Comparison of ENCODE assay signal across 1 mouse cellular context in the genomic region with DNA sequence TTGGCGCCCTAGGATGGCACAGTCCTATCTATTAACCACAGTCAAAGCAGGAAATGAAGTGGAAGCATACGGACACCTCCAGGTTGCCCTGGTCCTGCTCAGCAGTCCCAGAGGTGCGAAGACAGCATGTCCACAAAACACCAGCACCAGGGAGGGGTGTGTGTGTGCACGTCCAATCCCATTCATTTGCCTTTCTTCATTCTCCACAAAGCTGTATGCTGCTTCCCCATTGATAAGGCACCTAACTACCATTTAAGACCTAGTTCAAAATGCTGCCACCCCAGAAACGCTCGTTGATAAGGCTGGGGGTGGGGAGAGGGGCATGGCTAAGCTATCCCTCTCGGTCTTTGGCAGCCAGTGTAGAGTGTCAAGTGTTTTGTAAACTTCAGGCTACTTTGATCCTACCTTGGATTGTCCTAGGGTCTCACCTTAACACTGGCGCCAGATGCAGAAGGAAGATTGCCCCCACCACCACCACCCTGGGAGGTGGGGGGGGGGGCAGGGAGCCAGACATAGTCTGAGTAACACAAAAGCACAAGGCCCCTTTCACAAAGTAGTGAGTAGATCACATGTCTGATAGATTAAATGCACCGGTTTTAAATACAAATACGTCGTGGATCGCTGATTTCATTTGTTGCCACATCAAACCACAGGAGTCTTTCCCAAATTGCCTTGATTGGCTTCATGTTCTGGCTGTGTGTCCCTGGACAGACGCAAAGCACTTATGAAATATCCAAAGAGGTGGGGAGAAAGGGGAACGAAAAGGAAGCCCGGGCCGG.
TF ChIP-seq lines count a peak whose summit lies in the region.

No protein-coding gene starts in this region.

TF ChIP-seq in MEL, 35 proteins besides CTCF, POLR2A, EP300 and RAD21 (continued from another document):
- TF ChIP-seq ZKSCAN1 (IDR thresholded peaks at IDR 0.05; ENCODE audit: low read depth, low read length) (no peak), USF2 (IDR thresholded peaks at IDR 0.05; ENCODE audit: borderline replicate concordance in 1 of 2, insufficient read depth in 1 of 2, low read depth in 1 of 2, low read length in 2 of 2) (no peak), UBTF (IDR thresholded peaks at IDR 0.05; ENCODE audit: borderline replicate concordance, insufficient read depth, low read depth, low read length) (0 out of 2 replicates have a peak, but pooled peaks have one; percentile 32), MEF2A (IDR thresholded peaks at IDR 0.05; ENCODE audit: extremely low read depth, insufficient replicate concordance, low read depth, low read length, poor library complexity, severe bottlenecking) (no peak), ZMIZ1 (IDR thresholded peaks at IDR 0.05; ENCODE audit: low read depth, low read length) (peak; percentile 34; the same call in 1 of the 2 replicates), MAFK (IDR thresholded peaks at IDR 0.05; ENCODE audit: borderline replicate concordance, low read depth, low read length) (no peak), E2F4 (IDR thresholded peaks at IDR 0.05; ENCODE audit: borderline replicate concordance, low read depth, low read length) (peak; percentile 76; the same call in 1 of the 2 replicates), MYC (IDR thresholded peaks at IDR 0.05; ENCODE audit: low read depth, low read length) (peak; percentile 81; the same call in 1 of the 2 replicates), MAZ (IDR thresholded peaks at IDR 0.05; ENCODE audit: low read depth, low read length) (peak; percentile 93), ZC3H11A (IDR thresholded peaks at IDR 0.05; ENCODE audit: low read depth, low read length) (no peak), USF1 (IDR thresholded peaks at IDR 0.05; ENCODE audit: low read depth, low read length) (peak; percentile 52), CHD1 (IDR thresholded peaks at IDR 0.05; ENCODE audit: low read depth, low read length) (no peak; the same call in 1 of the 2 replicates), KAT2A (conservative IDR thresholded peaks at IDR 0.05; ENCODE audit: low read depth, low read length) (no peak), GABPA (IDR thresholded peaks at IDR 0.05; ENCODE audit: low read depth, low read length) (no peak), TCF12 (IDR thresholded peaks at IDR 0.05; ENCODE audit: low read depth, low read length) (peak; percentile 83), MYB (IDR thresholded peaks at IDR 0.05; ENCODE audit: low read depth, low read length) (0 out of 2 replicates have a peak, but pooled peaks have one; percentile 40), ETS1 (IDR thresholded peaks at IDR 0.05; ENCODE audit: low read depth, low read length) (peak; percentile 94), NELFE (IDR thresholded peaks at IDR 0.05; ENCODE audit: low read depth, low read length) (peak; percentile 51)
TF ChIP-seq in MEL: peak in this region for 24.
